Mouse (Mus musculus) lung, embryonic 14.5 days (tissue): ENCODE data around the gene Chd1. TPM values are rescaled to one million over a fixed set of nuclear protein-coding genes. Genes with fewer than 3 reads are reported as not detected.

Experiments used
- ATAC-seq: fragments of 200-750 bp; cut with Nextera tagmentation; 2 replicates; pipeline ENCODE4 v1.8.0; 2017; ENCODE audit warnings: mild to moderate bottlenecking, moderate TSS enrichment, moderate library complexity; ENCODE audit not compliant: insufficient read depth
- DNase-seq: peaks from one replicate; pipeline ENCODE4 v3.0.0-alpha.2; 2015
- H3K27ac ChIP-seq: fragments of 300-500 bp; sonication (generic); 2 replicates; pipeline ENCODE4 v1.5.1; 2014; ENCODE audit warnings: low read depth, mild to moderate bottlenecking, moderate library complexity
- H3K27me3 ChIP-seq: fragments of 300-500 bp; sonication (generic); 2 replicates; pipeline ENCODE4 v1.6.1; 2014; ENCODE audit warnings: low read length, control low read depth; ENCODE audit not compliant: insufficient read depth
- H3K36me3 ChIP-seq: fragments of 300-500 bp; sonication (generic); 2 replicates; pipeline ENCODE4 v1.6.1; 2014; ENCODE audit warnings: control low read depth; ENCODE audit not compliant: insufficient read depth
- H3K4me1 ChIP-seq: fragments of 300-500 bp; sonication (generic); 2 replicates; pipeline ENCODE4 v1.6.1; 2014; ENCODE audit warnings: antibody characterized with exemption, control low read depth; ENCODE audit not compliant: insufficient read depth
- H3K4me2 ChIP-seq: fragments of 300-500 bp; sonication (generic); 2 replicates; pipeline ENCODE4 v1.6.1; 2014; ENCODE audit warnings: mild to moderate bottlenecking
- H3K4me3 ChIP-seq: fragments of 300-500 bp; sonication (generic); 2 replicates; pipeline ENCODE4 v1.5.1; 2014; ENCODE audit warnings: low read depth, low read length
- H3K9ac ChIP-seq: fragments of 300-500 bp; sonication (generic); 2 replicates; pipeline ENCODE4 v1.6.1; 2014
- H3K9me3 ChIP-seq: fragments of 300-500 bp; sonication (generic); 2 replicates; pipeline ENCODE4 v1.6.1; 2016; ENCODE audit warnings: low read depth, low read length, control low read depth
- CTCF ChIP-seq: IDR thresholded peaks from 2 replicates; pipeline ENCODE4 v1.5.1; 2016; ENCODE audit warnings: antibody characterized with exemption, low read depth
- WGBS: fragments of 180-500 bp; shearing (Covaris S2); extraction: QIAGEN DNeasy Blood & Tissue Kit; methylation state at CpG from one replicate; pipeline ENCODE4 v1.1.7; 2014; 5-methylcytosine and 5-hydroxymethylcytosine counted together
- polyA plus RNA-seq: library from polyadenylated mRNA; unstranded; fragments of >200 nt; fragmentation: Nextera tagmentation; extraction: Ambion mirVana; gene quantifications from 2 replicates; pipeline ENCODE4 v1.2.1, GENCODE M21; 2014

Gene Chd1
- polyA plus RNA-seq, 1 experiment from 2014 or later, result 42.2 TPM

DNA sequence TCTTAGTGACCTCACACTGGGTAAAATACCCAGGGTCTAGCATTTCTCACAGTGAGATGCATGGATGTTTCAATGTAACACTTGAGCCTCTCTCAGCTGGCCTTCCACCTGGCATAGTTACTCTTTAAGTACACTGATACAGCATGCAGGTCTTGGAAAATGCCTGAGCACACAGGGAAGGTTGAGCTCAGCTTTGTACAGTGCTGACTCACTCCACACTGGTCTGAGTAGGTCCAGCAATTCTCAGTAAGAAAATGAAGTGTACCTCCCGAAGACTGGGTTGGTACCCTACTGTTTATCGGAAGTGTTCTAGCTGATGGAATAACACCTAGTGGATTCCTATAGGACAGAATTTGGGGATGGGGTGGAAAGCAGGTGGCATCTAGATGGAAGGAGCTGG is 112.9 kb downstream of the Chd1 start:
- no peak for ATAC-seq
- no peak overlapping the region for H3K9ac ChIP-seq
- WGBS, result 84% methylated on average over 2 of the region's 2 CpGs

DNA sequence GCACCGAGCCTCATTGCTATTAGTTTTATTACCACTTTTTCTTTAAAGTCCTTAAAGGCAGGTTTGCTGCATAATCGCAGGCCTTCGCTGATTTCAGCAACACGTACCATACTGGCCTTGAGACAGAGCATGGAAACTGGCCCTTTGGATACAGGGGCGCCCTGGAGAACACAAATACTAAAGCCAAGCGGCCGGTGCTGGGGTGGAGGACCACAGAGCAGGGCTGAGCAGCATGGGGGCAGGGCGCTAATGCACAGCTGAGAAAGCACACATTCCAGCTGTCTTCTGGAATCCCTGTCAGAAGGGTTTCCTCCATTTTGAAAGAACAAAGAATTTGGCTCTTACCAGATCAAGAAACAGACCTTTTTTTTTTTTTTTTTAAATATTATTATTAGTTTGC is 113.6 kb downstream of the Chd1 start:
- Histone ChIP-seq H3K9ac (no peak overlapping the region), H3K4me3 (no peak overlapping the region), H3K4me2 (no peak overlapping the region), H3K27me3 (no peaks in the 10 kb centered on the region), H3K27ac (peak overlapping the region; percentile 38; the same call in 1 of the 2 replicates), H3K4me1 (peaks cover 18% of the 10 kb centered on the region), H3K9me3 (no peaks in the 10 kb centered on the region), H3K36me3 (peaks cover 27% of the 10 kb centered on the region; the same call in 1 of the 2 replicates)
- ATAC-seq, result peak; percentile 85
- DNase-seq, result peak; percentile 86
- TF ChIP-seq CTCF, result no peak
- 47% methylated on average over 8 of the region's 8 CpGs for WGBS

More for the DNA sequence above, 112.9 kb downstream of the Chd1 start:
- H3K4me3 ChIP-seq, result no peak overlapping the region
- no peak overlapping the region for H3K4me2 ChIP-seq
- no peak for TF ChIP-seq CTCF
- H3K27ac ChIP-seq, result no peak overlapping the region
- no peak for DNase-seq
- H3K27me3 ChIP-seq, result no peaks in the 10 kb centered on the region
- peaks cover 19% of the 10 kb centered on the region for H3K4me1 ChIP-seq
- no peaks in the 10 kb centered on the region for H3K9me3 ChIP-seq
- peaks cover 31% of the 10 kb centered on the region; the same call in 1 of the 2 replicates for H3K36me3 ChIP-seq

DNA sequence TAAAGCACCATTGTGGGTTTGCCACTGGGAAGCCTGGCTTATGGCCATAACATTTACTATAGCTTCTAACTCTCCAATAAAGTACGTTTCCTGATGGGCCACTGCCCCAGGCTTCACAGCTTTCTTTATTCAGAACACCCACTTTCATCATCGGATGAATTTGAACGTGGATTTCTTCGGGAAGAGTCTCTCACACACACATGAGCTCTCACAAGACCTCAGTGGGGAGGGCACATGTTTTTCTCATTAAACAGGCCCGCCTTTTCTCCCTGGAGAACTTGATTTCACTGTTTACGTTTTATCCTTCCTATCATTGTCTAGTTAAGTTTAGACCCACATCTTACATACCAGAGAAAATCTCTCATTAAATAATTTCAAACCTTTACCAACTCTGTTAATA is 115.4 kb downstream of the Chd1 start:
- peaks cover 10% of the 10 kb centered on the region; the same call in 1 of the 2 replicates for H3K4me1 ChIP-seq
- no peaks in the 10 kb centered on the region for H3K9me3 ChIP-seq
- H3K27ac ChIP-seq, result no peak overlapping the region; the same call in 1 of the 2 replicates
- no peak overlapping the region for H3K4me2 ChIP-seq
- no peak overlapping the region for H3K4me3 ChIP-seq
- H3K27me3 ChIP-seq, result no peaks in the 10 kb centered on the region
- 38% methylated on average over 6 of the region's 6 CpGs for WGBS
- no peak overlapping the region for H3K9ac ChIP-seq
- TF ChIP-seq CTCF, result no peak
- peaks cover 26% of the 10 kb centered on the region; the same call in 1 of the 2 replicates for H3K36me3 ChIP-seq
- DNase-seq, result peak; percentile 35
- no peak for ATAC-seq

DNA sequence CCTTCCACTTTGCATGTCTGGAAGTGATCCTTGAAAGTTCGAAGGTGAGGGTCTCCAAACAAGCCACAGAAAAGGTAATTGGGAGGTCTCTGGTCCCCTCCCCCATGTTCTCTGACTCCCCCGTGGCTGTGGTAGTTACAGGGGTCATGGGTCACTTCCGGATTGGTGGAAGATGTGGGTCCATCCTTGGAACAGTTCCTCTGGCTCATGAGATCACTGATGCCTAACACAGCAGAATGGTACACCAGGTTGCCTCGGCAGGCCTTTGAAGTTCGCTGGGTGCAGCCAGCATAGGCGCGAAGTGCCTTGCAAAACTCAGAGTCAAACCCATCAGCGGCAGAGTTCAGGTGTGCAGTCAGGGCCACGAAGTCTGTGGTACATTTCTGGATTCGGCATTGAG is 116.0 kb downstream of the Chd1 start:
- Histone ChIP-seq H3K27me3 (no peaks in the 10 kb centered on the region), H3K4me2 (no peak overlapping the region), H3K36me3 (peaks cover 23% of the 10 kb centered on the region; the same call in 1 of the 2 replicates), H3K27ac (no peak overlapping the region), H3K9me3 (no peaks in the 10 kb centered on the region), H3K4me1 (peaks cover 10% of the 10 kb centered on the region; the same call in 1 of the 2 replicates), H3K9ac (no peak overlapping the region), H3K4me3 (no peak overlapping the region)
- no peak for TF ChIP-seq CTCF
- DNase-seq (no peak), ATAC-seq (no peak)
- 73% methylated on average over 10 of the region's 10 CpGs for WGBS

DNA sequence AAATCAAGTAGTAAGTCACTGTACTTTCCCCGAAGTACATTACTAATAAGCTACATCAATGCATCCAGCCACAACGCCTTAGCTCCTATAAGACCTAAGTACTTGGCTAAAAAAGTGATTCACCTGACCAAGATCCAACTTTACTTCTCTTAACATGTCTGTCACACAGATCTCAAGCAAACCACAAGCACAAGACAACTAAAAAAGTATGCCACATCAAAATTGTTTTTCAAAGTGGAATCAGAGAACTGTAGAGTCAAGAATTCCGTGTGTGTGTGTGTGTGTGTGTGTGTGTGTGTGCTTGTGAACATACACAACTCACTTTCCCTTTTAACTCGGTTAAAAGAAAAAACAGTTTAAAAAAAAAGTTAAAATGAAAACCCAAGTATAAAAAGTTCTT is 116.9 kb downstream of the Chd1 start:
- Histone ChIP-seq H3K9me3 (no peaks in the 10 kb centered on the region), H3K27ac (no peak overlapping the region), H3K36me3 (peaks cover 17% of the 10 kb centered on the region; the same call in 1 of the 2 replicates), H3K4me1 (peaks cover 10% of the 10 kb centered on the region; the same call in 1 of the 2 replicates), H3K27me3 (no peaks in the 10 kb centered on the region), H3K9ac (no peak overlapping the region), H3K4me2 (no peak overlapping the region), H3K4me3 (no peak overlapping the region)
- TF ChIP-seq CTCF, result no peak
- no peak for ATAC-seq
- DNase-seq, result no peak
- WGBS, result 80% methylated on average over 4 of the region's 4 CpGs

Other genes starting within 250 kb of the Chd1 start
- gene Psmb1, start 205.2 kb upstream of the Chd1 start, polyA plus RNA-seq, result 268 and 272 TPM in 2 replicates
- 53.6 and 53.8 TPM in 2 replicates for gene Tbp, start 205.1 kb upstream of the Chd1 start, polyA plus RNA-seq
- gene Pdcd2, start 177.7 kb upstream of the Chd1 start, polyA plus RNA-seq, result 34.2 and 39.2 TPM in 2 replicates
- 0.57 and 0.97 TPM in 2 replicates for gene Prdm9, start 140.6 kb upstream of the Chd1 start, polyA plus RNA-seq
- gene Rgmb, start 126.1 kb downstream of the Chd1 start, polyA plus RNA-seq, result 17.6 and 18.9 TPM in 2 replicates